Mouse (Mus musculus) stomach, embryonic 15.5 days (tissue): ENCODE measurements around the gene Glipr2. TPM values are rescaled to one million over a fixed set of nuclear protein-coding genes. Genes with fewer than 3 reads are reported as not detected.
A peak's percentile ranks its signal among the peaks of the same experiment; 100 is the strongest.

Experiments used
- ATAC-seq: fragments of 200-750 bp; cut with Nextera tagmentation; 2 replicates; pipeline ENCODE4 v1.8.0; 2017; ENCODE audit warnings: low read depth, moderate number of reproducible peaks, moderate TSS enrichment; ENCODE audit not compliant: insufficient read depth, low FRiP score
- H3K27ac ChIP-seq: fragments of 300-500 bp; sonication (generic); 2 replicates; pipeline ENCODE4 v1.5.1; 2015; ENCODE audit warnings: mild to moderate bottlenecking, inconsistent platforms
- H3K27me3 ChIP-seq: fragments of 300-500 bp; sonication (generic); replicated peaks from 2 replicates; pipeline ENCODE4 v1.6.1; 2015; ENCODE audit warnings: inconsistent platforms
- H3K36me3 ChIP-seq: fragments of 300-500 bp; sonication (generic); 2 replicates; pipeline ENCODE4 v1.6.1; 2015; ENCODE audit warnings: inconsistent platforms
- H3K4me1 ChIP-seq: fragments of 300-500 bp; sonication (generic); 2 replicates; pipeline ENCODE4 v1.6.1; 2015; ENCODE audit warnings: inconsistent platforms
- H3K4me2 ChIP-seq: fragments of 300-500 bp; sonication (generic); 2 replicates; pipeline ENCODE4 v1.6.1; 2015; ENCODE audit warnings: mild to moderate bottlenecking, inconsistent platforms
- H3K4me3 ChIP-seq: fragments of 300-500 bp; sonication (generic); replicated peaks from 2 replicates; pipeline ENCODE4 v1.5.1; 2015; ENCODE audit warnings: inconsistent platforms
- H3K9ac ChIP-seq: fragments of 300-500 bp; sonication (generic); 2 replicates; pipeline ENCODE4 v1.6.1; 2015; ENCODE audit warnings: inconsistent platforms
- H3K9me3 ChIP-seq: fragments of 300-500 bp; sonication (generic); 2 replicates; pipeline ENCODE4 v1.6.1; 2016; ENCODE audit warnings: inconsistent platforms
- WGBS: fragments of 180-500 bp; shearing (Covaris S2); methylation state at CpG from one replicate; pipeline ENCODE4 v1.1.7; 2015; 5-methylcytosine and 5-hydroxymethylcytosine counted together
- polyA plus RNA-seq: library from polyadenylated mRNA; unstranded; fragments of >200 nt; fragmentation: Nextera tagmentation; extraction: Ambion mirVana; gene quantifications from 2 replicates; pipeline ENCODE4 v1.2.1, GENCODE M21; 2015

The Glipr2 gene
- polyA plus RNA-seq, 1 experiment from 2014 or later, result 106 TPM

GRCm38 (mm10) chr4:43983756-43984155 is 26.6 kb downstream of the Glipr2 start:
- Histone ChIP-seq H3K36me3 (no peaks in the 10 kb centered on the region), H3K4me2 (no peak overlapping the region), H3K27me3 (no peaks in the 10 kb centered on the region), H3K4me3 (no peak overlapping the region), H3K4me1 (peaks cover 14% of the 10 kb centered on the region), H3K27ac (no peak overlapping the region), H3K9me3 (no peaks in the 10 kb centered on the region), H3K9ac (no peak overlapping the region)
- WGBS, result 93% methylated on average over 22 of the region's 22 CpGs
- ATAC-seq, result no peak

GRCm38 (mm10) chr4:43984326-43984725 is 27.1 kb downstream of the Glipr2 start:
- Histone ChIP-seq H3K36me3 (no peaks in the 10 kb centered on the region), H3K27ac (no peak overlapping the region), H3K4me2 (no peak overlapping the region), H3K4me3 (no peak overlapping the region), H3K9ac (no peak overlapping the region), H3K9me3 (no peaks in the 10 kb centered on the region), H3K4me1 (peaks cover 11% of the 10 kb centered on the region), H3K27me3 (no peaks in the 10 kb centered on the region)
- WGBS, result 88% methylated on average over 19 of the region's 19 CpGs
- ATAC-seq, result no peak

GRCm38 (mm10) chr4:43988976-43989375 is 31.8 kb downstream of the Glipr2 start:
- no peak overlapping the region for H3K4me2 ChIP-seq
- H3K4me1 ChIP-seq, result no peaks in the 10 kb centered on the region
- no peak for ATAC-seq
- no peaks in the 10 kb centered on the region for H3K36me3 ChIP-seq
- H3K27me3 ChIP-seq, result no peaks in the 10 kb centered on the region
- H3K27ac ChIP-seq, result no peak overlapping the region
- no peak overlapping the region for H3K9ac ChIP-seq
- H3K4me3 ChIP-seq, result no peak overlapping the region
- no peaks in the 10 kb centered on the region for H3K9me3 ChIP-seq
- 83% methylated on average over 3 of the region's 3 CpGs for WGBS

GRCm38 (mm10) chr4:43993072-43993471 is 35.9 kb downstream of the Glipr2 start:
- WGBS, result 92% methylated on average over 11 of the region's 11 CpGs
- ATAC-seq, result no peak
- Histone ChIP-seq H3K4me3 (no peak overlapping the region), H3K27me3 (no peaks in the 10 kb centered on the region), H3K9me3 (no peaks in the 10 kb centered on the region), H3K4me2 (no peak overlapping the region), H3K4me1 (no peaks in the 10 kb centered on the region), H3K9ac (no peak overlapping the region), H3K36me3 (no peaks in the 10 kb centered on the region), H3K27ac (no peak overlapping the region)

GRCm38 (mm10) chr4:43994342-43994741 is 37.1 kb downstream of the Glipr2 start:
- no peak for ATAC-seq
- no peaks in the 10 kb centered on the region for H3K9me3 ChIP-seq
- H3K4me2 ChIP-seq, result no peak overlapping the region
- WGBS, result 52% methylated on average over 2 of the region's 2 CpGs
- H3K36me3 ChIP-seq, result no peaks in the 10 kb centered on the region
- no peak overlapping the region for H3K4me3 ChIP-seq
- no peak overlapping the region for H3K9ac ChIP-seq
- no peaks in the 10 kb centered on the region for H3K4me1 ChIP-seq
- no peaks in the 10 kb centered on the region for H3K27me3 ChIP-seq
- no peak overlapping the region for H3K27ac ChIP-seq

GRCm38 (mm10) chr4:44003622-44004021 is 46.4 kb downstream of the Glipr2 start:
- Histone ChIP-seq H3K4me2 (0 out of 2 replicates have a peak overlapping the region, but pooled peaks have one; percentile 5), H3K27ac (no peak overlapping the region), H3K9ac (no peak overlapping the region), H3K36me3 (no peaks in the 10 kb centered on the region), H3K27me3 (no peaks in the 10 kb centered on the region), H3K4me3 (no peak overlapping the region; the same call in 1 of the 2 replicates), H3K9me3 (no peaks in the 10 kb centered on the region), H3K4me1 (no peaks in the 10 kb centered on the region)
- peak; percentile 82; the same call in 1 of the 2 replicates for ATAC-seq
- WGBS, result 50% methylated on average over 6 of the region's 6 CpGs

- Histone ChIP-seq H3K27me3 (no peaks in the 10 kb centered on the region), H3K4me1 (no peaks in the 10 kb centered on the region), H3K36me3 (no peaks in the 10 kb centered on the region), H3K27ac (no peak within 1 kb of the TSS), H3K4me2 (0 out of 2 replicates have a peak within 1 kb of the TSS, but pooled peaks have one; percentile 5), H3K4me3 (no peak within 1 kb of the TSS; the same call in 1 of the 2 replicates), H3K9me3 (no peaks in the 10 kb centered on the region), H3K9ac (no peak within 1 kb of the TSS)
- ATAC-seq, result peak; percentile 94
- WGBS, result 71% methylated on average over 5 of the region's 5 CpGs
These were observed 46.9 kb downstream of the Glipr2 start, which contains the start of gene Clta for GRCm38 (mm10) chr4:44004126-44004525. Gene Clta (plus strand): TSS chr4:44004452.

- Histone ChIP-seq H3K36me3 (no peaks in the 10 kb centered on the region), H3K4me2 (no peak overlapping the region), H3K4me3 (no peak overlapping the region), H3K9ac (no peak overlapping the region), H3K27ac (no peak overlapping the region), H3K4me1 (no peaks in the 10 kb centered on the region), H3K9me3 (no peaks in the 10 kb centered on the region), H3K27me3 (no peaks in the 10 kb centered on the region)
- no peak for ATAC-seq
- WGBS, result 73% methylated on average over 3 of the region's 3 CpGs
These were observed 47.6 kb downstream of the Glipr2 start for GRCm38 (mm10) chr4:44004623-44005409.

- Histone ChIP-seq H3K27me3 (no peaks in the 10 kb centered on the region), H3K9ac (no peak overlapping the region), H3K9me3 (no peaks in the 10 kb centered on the region), H3K4me3 (no peak overlapping the region), H3K36me3 (no peaks in the 10 kb centered on the region), H3K4me1 (peaks cover 19% of the 10 kb centered on the region), H3K4me2 (no peak overlapping the region), H3K27ac (no peak overlapping the region)
- no peak for ATAC-seq
- WGBS, result 97% methylated on average over 1 of the region's 1 CpGs
These were observed 53.0 kb downstream of the Glipr2 start for GRCm38 (mm10) chr4:44010176-44010575.

- H3K4me3 ChIP-seq, result no peak overlapping the region
- H3K36me3 ChIP-seq, result no peaks in the 10 kb centered on the region
- H3K4me2 ChIP-seq, result no peak overlapping the region
- no peaks in the 10 kb centered on the region for H3K9me3 ChIP-seq
- no peak for ATAC-seq
- H3K4me1 ChIP-seq, result peaks cover 19% of the 10 kb centered on the region
- H3K27me3 ChIP-seq, result no peaks in the 10 kb centered on the region
- 47% methylated on average over 2 of the region's 2 CpGs for WGBS
- H3K9ac ChIP-seq, result no peak overlapping the region
- no peak overlapping the region for H3K27ac ChIP-seq
These were observed 53.7 kb downstream of the Glipr2 start for GRCm38 (mm10) chr4:44010893-44011292.

GRCm38 (mm10) chr4:44011799-44012198 is 54.6 kb downstream of the Glipr2 start:
- no peak for ATAC-seq
- H3K4me2 ChIP-seq, result peak overlapping the region; percentile 70
- H3K9ac ChIP-seq, result no peak overlapping the region
- no peaks in the 10 kb centered on the region for H3K36me3 ChIP-seq
- WGBS, result 75% methylated on average over 3 of the region's 3 CpGs
- H3K27me3 ChIP-seq, result no peaks in the 10 kb centered on the region
- peak overlapping the region; percentile 74; the same call in 1 of the 2 replicates for H3K27ac ChIP-seq
- peaks cover 19% of the 10 kb centered on the region for H3K4me1 ChIP-seq
- peak overlapping the region; percentile 89 for H3K4me3 ChIP-seq
- H3K9me3 ChIP-seq, result no peaks in the 10 kb centered on the region
